Mouse (Mus musculus) cortical plate, adult 2 months (tissue): ENCODE data around the gene Setd3.

Source experiments
- CTCF ChIP-seq: fragments of 200-500 bp; IDR thresholded peaks from 2 replicates; pipeline ENCODE4 v1.5.1; 2011; ENCODE audit warnings: mild to moderate bottlenecking, control low read depth, low read length; ENCODE audit not compliant: insufficient read depth; ENCODE audit errors: extremely low read depth
- POLR2A ChIP-seq: fragments of 200-500 bp; IDR thresholded peaks from 2 replicates; pipeline ENCODE4 v1.6.1; 2011; ENCODE audit warnings: mild to moderate bottlenecking, low read length, control low read depth; ENCODE audit not compliant: insufficient read depth; ENCODE audit errors: extremely low read depth

DNA sequence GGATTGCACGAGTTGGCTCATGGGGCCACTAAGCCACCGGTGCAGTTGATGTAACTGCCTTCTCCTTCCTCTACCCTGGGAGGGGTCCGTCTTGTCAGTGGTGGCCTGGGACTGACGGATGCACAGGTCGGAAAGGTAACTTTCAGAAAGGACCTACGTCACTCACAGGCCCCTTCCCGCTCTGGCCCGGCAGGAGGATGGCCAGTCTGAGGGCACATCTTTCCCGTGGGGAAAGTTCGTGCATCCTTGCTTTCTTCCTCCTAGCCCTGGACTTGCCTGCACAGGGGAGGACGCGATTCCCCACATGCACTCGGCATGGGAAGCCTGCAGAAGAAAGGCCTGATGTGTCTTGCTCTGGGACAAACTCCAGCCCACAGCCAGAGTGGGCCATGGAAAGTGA is 47.1 kb upstream of the Setd3 start:
- TF ChIP-seq CTCF (no peak), POLR2A (no peak)
